16 mouse cellular contexts compared by ENCODE assay signal in the genomic region with DNA sequence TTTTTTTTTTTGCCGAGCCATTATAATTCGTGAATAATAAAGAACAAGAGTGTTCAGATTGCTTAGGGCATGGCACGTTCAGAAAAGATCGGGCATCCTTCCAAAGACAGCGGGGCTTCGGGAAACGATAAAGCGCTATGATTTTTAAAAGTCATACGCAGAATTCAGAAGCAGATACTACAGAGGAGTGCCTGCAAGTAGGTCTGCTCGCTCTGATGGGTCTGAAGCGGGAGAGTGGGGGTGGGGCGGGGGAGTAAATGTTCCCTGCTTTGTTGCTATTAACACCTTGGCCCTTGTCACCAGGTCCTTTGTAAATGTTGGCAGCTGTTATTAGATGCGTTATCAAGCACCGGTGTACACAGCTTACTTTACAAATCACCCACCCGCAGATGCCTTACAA. TPM values are rescaled to one million over a fixed set of nuclear protein-coding genes. Genes with fewer than 3 reads are reported as not detected.
DNase-seq lines count a peak whose midpoint lies in the region; ATAC-seq and TF ChIP-seq lines count a peak whose summit lies in the region.
"Had no signal": no experiment of that assay in that cellular context is flagged by ENCODE, and none has a peak within 500 bp of the region (broad histone marks: within the 10 kb centered on the region; RNA-seq: fewer than 3 reads in every experiment).

No protein-coding gene starts in this region.

- no peak overlapping the region for H3K9ac ChIP-seq in hindbrain, embryonic 11.5 days (ENCODE audit: low read depth, low read length)
- H3K9ac ChIP-seq in hindbrain, embryonic 12.5 days: no peak overlapping the region
- no peak overlapping the region for H3K9ac ChIP-seq in hindbrain, embryonic 14.5 days
- H3K9ac ChIP-seq: embryonic facial prominence, embryonic 13.5 days; liver, embryonic 14.5 days; neural tube, embryonic 12.5 days had no signal

- H3K27ac ChIP-seq in hindbrain, embryonic 11.5 days (ENCODE audit: low read depth, low read length): 0 out of 2 replicates have a peak overlapping the region, but pooled peaks have one; percentile 13
- no peak overlapping the region for H3K27ac ChIP-seq in hindbrain, embryonic 12.5 days
- H3K27ac ChIP-seq in hindbrain, embryonic 14.5 days: no peak overlapping the region
- H3K27ac ChIP-seq: embryonic facial prominence, embryonic 13.5 days; kidney, postnatal 0 days; liver, embryonic 14.5 days; macrophage; neural tube, embryonic 12.5 days; stomach, postnatal 0 days had no signal

- WGBS in hindbrain, embryonic 11.5 days: 52% methylated on average over 15 of the region's 15 CpGs
- 52% methylated on average over 15 of the region's 15 CpGs for WGBS in hindbrain, embryonic 12.5 days
- WGBS in hindbrain, embryonic 14.5 days: 41% methylated on average over 15 of the region's 15 CpGs

- no peak overlapping the region for H3K4me3 ChIP-seq in hindbrain, embryonic 11.5 days (ENCODE audit: low read depth, low read length)
- no peak overlapping the region for H3K4me3 ChIP-seq in hindbrain, embryonic 12.5 days
- H3K4me3 ChIP-seq in hindbrain, embryonic 14.5 days (replicated peaks; ENCODE audit: low read length): no peak overlapping the region
- H3K4me3 ChIP-seq: embryonic facial prominence, embryonic 13.5 days; neural tube, embryonic 12.5 days had no signal

- H3K4me1 ChIP-seq in hindbrain, embryonic 11.5 days (replicated peaks; ENCODE audit: control insufficient read depth, insufficient read depth, low read length): no peaks in the 10 kb centered on the region; the same call in 1 of the 2 replicates
- H3K4me1 ChIP-seq in hindbrain, embryonic 12.5 days: peaks cover 25% of the 10 kb centered on the region
- peaks cover 24% of the 10 kb centered on the region for H3K4me1 ChIP-seq in hindbrain, embryonic 14.5 days (replicated peaks; ENCODE audit: control insufficient read depth, insufficient read depth, low read length)

- no peak for TF ChIP-seq POLR2A in brain, embryonic 14.5 days (IDR thresholded peaks at IDR 0.05; ENCODE audit: borderline replicate concordance, extremely low read depth, insufficient read depth, insufficient read length, poor library complexity, severe bottlenecking)

- no peak overlapping the region for H3K4me2 ChIP-seq in hindbrain, embryonic 11.5 days (replicated peaks; ENCODE audit: low read depth, low read length)
- no peak overlapping the region for H3K4me2 ChIP-seq in hindbrain, embryonic 12.5 days (replicated peaks)
- H3K4me2 ChIP-seq in hindbrain, embryonic 14.5 days (replicated peaks): peak overlapping the region; percentile 17
- H3K4me2 ChIP-seq: embryonic facial prominence, embryonic 13.5 days; neural tube, embryonic 12.5 days had no signal

- DNase-seq in cerebellum, adult 18-20 months: peak; percentile 7 to 20
- no peak for DNase-seq in cerebellum, adult 11 months
- DNase-seq in hindbrain, embryonic 11.5 days (ENCODE audit: low spot score): peak; percentile 25
- peak; percentile 64 for DNase-seq in brain, embryonic 14.5 days (ENCODE audit: low read depth)
- no peak for DNase-seq in hindbrain, embryonic 14.5 days (ENCODE audit: low spot score)
- DNase-seq in natural killer cell, adult 2 months (ENCODE audit: low spot score in 2 of 2): no peak
- DNase-seq in lung, postnatal 4 days: no peak
- DNase-seq: layer of hippocampus, postnatal 36 days had no signal

- no peak for TF ChIP-seq CTCF in brain, embryonic 14.5 days (IDR thresholded peaks at IDR 0.05; ENCODE audit: borderline replicate concordance, extremely low read depth, insufficient read depth, insufficient read length)

- ATAC-seq in hindbrain, embryonic 11.5 days (ENCODE audit: low FRiP score): no peak; the same call in 1 of the 2 replicates
- ATAC-seq in hindbrain, embryonic 12.5 days (ENCODE audit: low FRiP score): no peak
- ATAC-seq in hindbrain, embryonic 14.5 days (ENCODE audit: low FRiP score): 0 out of 2 replicates have a peak, but pooled peaks have one; percentile 34

- H3K36me3 ChIP-seq in hindbrain, embryonic 11.5 days (ENCODE audit: control insufficient read depth, insufficient read depth, low read length): no peaks in the 10 kb centered on the region
- H3K36me3 ChIP-seq in hindbrain, embryonic 12.5 days: no peaks in the 10 kb centered on the region
- H3K36me3 ChIP-seq in hindbrain, embryonic 14.5 days (replicated peaks; ENCODE audit: control insufficient read depth, insufficient read depth): no peaks in the 10 kb centered on the region
- H3K36me3 ChIP-seq: embryonic facial prominence, embryonic 13.5 days; G1E; neural tube, embryonic 12.5 days had no signal

- no peaks in the 10 kb centered on the region; the same call in 1 of the 2 replicates for H3K27me3 ChIP-seq in hindbrain, embryonic 11.5 days (ENCODE audit: control insufficient read depth, insufficient read depth, low read length)
- peaks cover 20% of the 10 kb centered on the region for H3K27me3 ChIP-seq in hindbrain, embryonic 12.5 days
- H3K27me3 ChIP-seq in hindbrain, embryonic 14.5 days (ENCODE audit: control insufficient read depth, insufficient read depth, low read length): peaks cover 6% of the 10 kb centered on the region; the same call in 1 of the 2 replicates

- H3K9me3 ChIP-seq in hindbrain, embryonic 11.5 days (ENCODE audit: control insufficient read depth, low read length): no peaks in the 10 kb centered on the region
- H3K9me3 ChIP-seq in hindbrain, embryonic 12.5 days (replicated peaks): no peaks in the 10 kb centered on the region
- H3K9me3 ChIP-seq in hindbrain, embryonic 14.5 days (ENCODE audit: control insufficient read depth, low read length): no peaks in the 10 kb centered on the region
- H3K9me3 ChIP-seq: embryonic facial prominence, embryonic 13.5 days; G1E; neural tube, embryonic 12.5 days had no signal

RNA-seq across cellular contexts. Expression of gene 1700024G13Rik, which starts 6.6 kb away (rescaled TPM):
- polyA plus RNA-seq in hindbrain, embryonic 11.5 days (2014; fragmentation: Nextera tagmentation; extraction: Ambion mirVana): 1.4 and 1.6 TPM in 2 replicates
- 0.85 and 0.94 TPM in 2 replicates for polyA plus RNA-seq in hindbrain, embryonic 12.5 days (2016; fragmentation: Nextera tagmentation; extraction: Ambion mirVana)
- polyA plus RNA-seq in brain, embryonic 14.5 days (2012; rRNA removed): 0.48 and 0.67 TPM in 2 replicates
- 0.85 and 0.87 TPM in 2 replicates for polyA plus RNA-seq in hindbrain, embryonic 14.5 days (2014; fragmentation: Nextera tagmentation; extraction: Ambion mirVana)
- polyA plus RNA-seq: embryonic facial prominence, embryonic 13.5 days; G1E; kidney, postnatal 0 days; liver, embryonic 14.5 days; macrophage; neural tube, embryonic 12.5 days; stomach, postnatal 0 days had no signal

RNA-seq across cellular contexts. Expression of gene Ogdhl, which starts 59.8 kb away (rescaled TPM):
- 13.9 and 14.5 TPM in 2 replicates for polyA plus RNA-seq in hindbrain, embryonic 11.5 days (2014; fragmentation: Nextera tagmentation; extraction: Ambion mirVana)
- polyA plus RNA-seq in hindbrain, embryonic 12.5 days (2016; fragmentation: Nextera tagmentation; extraction: Ambion mirVana): 19.6 and 23.7 TPM in 2 replicates
- 24.0 and 27.5 TPM in 2 replicates for polyA plus RNA-seq in brain, embryonic 14.5 days (2012; rRNA removed)
- polyA plus RNA-seq in hindbrain, embryonic 14.5 days (2014; fragmentation: Nextera tagmentation; extraction: Ambion mirVana): 17.1 and 19.7 TPM in 2 replicates

Comparison
In these comparisons a context has a peak if more than half of its experiments do, and no peak if none do; other contexts are left out.
1. DNase-seq: peak in cerebellum, adult 18-20 months (2 of 2), hindbrain, embryonic 11.5 days (single experiment) and brain, embryonic 14.5 days (single experiment); none in cerebellum, adult 11 months (single experiment), hindbrain, embryonic 14.5 days (single experiment), natural killer cell, adult 2 months (0 of 2) and lung, postnatal 4 days (0 of 2).